Mouse (Mus musculus) layer of hippocampus, adult 2 months (tissue): ENCODE data around the gene Ppard. TPM values are rescaled to one million over a fixed set of nuclear protein-coding genes. Genes with fewer than 3 reads are reported as not detected.

Source experiments
- DNase-seq, 2 experiments: peaks; one replicate each; pipeline ENCODE4 v3.0.0; 2022; ENCODE audit warnings: low spot score in 2 of 2
- H3K27ac ChIP-seq: fragments of 200-600 bp; 2 replicates; pipeline ENCODE4 v1.8.1; 2022
- H3K4me3 ChIP-seq: fragments of 200-600 bp; 2 replicates; pipeline ENCODE4 v1.8.1; 2022; ENCODE audit warnings: mild to moderate bottlenecking
- CTCF ChIP-seq: fragments of 200-600 bp; conservative IDR thresholded peaks from 2 replicates; pipeline ENCODE4 v1.8.1; 2022; ENCODE audit warnings: antibody characterized with exemption, mild to moderate bottlenecking, moderate library complexity
- total RNA-seq, 2 experiments: library from RNA; stranded (reverse); gene quantifications; 2 replicates each; pipeline ENCODE4 v1.2.3; 2021

Ppard gene
- total RNA-seq, 2 experiments from 2014 or later: 22.1 to 23.0 TPM

DNA sequence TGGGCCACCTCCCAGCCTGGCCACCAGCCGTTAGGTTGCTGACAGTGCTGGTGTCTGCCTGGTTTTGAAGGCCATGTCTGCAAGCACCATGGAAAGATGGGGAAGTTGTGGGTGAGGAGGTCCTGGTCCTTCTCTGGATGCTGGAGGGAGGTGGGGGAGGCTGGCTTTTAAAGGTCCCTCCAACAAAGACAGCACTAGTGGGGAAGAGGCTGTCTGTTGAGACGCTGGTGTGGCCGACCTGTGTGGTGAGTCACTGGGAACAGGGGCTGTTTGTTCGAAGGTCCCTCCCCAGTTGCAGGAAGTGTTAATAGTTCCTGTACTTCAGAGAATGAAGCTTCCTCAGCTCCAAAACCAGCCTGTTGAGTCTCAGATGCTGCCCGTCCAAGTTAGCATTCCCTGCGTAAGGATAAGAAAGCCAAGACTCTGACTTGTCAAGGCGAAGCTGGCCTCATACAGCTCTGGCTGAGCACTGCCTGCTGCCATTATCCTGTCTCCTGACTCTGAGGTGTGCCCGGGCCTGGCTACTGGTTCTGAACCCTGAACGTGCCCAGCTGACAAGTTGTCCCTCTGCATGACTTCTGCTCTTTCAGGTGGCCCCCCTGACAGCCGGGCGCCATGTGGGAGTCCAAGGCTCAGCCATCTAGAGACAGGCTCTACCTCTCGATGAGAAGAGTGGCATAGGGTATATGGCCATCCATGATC, 19.2 kb downstream of the Ppard start:
- no peak overlapping the region for H3K4me3 ChIP-seq
- DNase-seq: no peak
- TF ChIP-seq CTCF: no peak
- no peak overlapping the region; the same call in 1 of the 2 replicates for H3K27ac ChIP-seq

DNA sequence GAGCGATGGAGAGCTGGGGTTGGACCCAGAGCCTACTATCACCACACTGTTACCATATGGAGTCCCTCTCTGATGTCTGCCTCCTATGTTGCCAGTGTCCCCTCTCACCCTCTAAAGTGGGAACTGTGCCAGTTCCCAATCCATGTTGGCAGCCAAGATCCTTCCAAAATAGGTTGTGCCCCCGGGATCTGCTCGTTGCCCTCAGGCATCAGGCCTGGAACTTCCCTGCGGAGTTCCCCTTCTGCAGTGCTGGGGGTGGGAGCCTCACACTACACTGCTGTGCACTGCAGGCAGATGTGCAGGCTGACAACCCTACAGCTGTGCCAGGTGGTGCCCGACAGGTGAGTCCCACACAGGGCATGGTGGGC, 19.8 kb downstream of the Ppard start:
- H3K27ac ChIP-seq: no peak overlapping the region
- DNase-seq: no peak
- no peak for TF ChIP-seq CTCF
- H3K4me3 ChIP-seq: no peak overlapping the region

DNA sequence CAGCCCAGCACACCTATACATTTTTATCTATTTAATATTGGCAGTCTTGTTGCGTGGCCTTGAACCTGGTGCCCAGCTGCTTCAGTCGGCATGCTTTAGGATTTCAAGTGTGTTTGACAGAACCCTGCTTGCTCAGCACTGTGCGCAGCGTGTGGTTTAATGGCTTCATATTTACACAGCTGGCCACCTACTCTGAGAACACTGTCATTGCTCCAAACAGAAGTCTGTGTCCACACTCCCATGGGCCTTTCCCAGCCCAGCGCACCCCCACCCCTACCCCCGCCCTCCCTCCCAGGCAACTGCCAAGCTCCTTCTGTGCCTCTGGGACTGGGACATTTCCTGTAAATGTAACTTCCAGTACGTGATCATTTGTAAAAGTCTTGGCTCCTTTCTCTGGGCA, 20.7 kb downstream of the Ppard start:
- DNase-seq: no peak
- H3K4me3 ChIP-seq: no peak overlapping the region
- no peak for TF ChIP-seq CTCF
- no peak overlapping the region for H3K27ac ChIP-seq

DNA sequence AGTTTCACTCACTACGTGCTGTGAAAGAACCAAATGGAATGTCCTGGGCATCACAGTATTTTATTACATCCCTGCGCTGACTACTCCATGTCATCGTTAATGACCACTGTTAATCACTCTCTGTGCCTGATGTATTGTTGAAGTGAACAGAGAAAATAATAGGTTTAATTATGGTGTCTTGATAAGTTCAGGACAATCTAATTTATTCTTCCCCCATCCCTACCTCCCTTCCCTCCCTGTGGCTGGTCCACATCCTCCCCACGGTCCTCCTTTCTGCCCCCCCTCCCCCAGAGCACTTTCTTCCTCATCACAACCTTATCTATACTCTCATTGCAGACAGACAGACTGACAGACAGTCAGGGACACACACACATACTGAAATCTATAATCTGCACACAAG, 22.3 kb downstream of the Ppard start:
- DNase-seq: no peak
- H3K4me3 ChIP-seq: no peak overlapping the region
- H3K27ac ChIP-seq: no peak overlapping the region
- TF ChIP-seq CTCF: no peak

DNA sequence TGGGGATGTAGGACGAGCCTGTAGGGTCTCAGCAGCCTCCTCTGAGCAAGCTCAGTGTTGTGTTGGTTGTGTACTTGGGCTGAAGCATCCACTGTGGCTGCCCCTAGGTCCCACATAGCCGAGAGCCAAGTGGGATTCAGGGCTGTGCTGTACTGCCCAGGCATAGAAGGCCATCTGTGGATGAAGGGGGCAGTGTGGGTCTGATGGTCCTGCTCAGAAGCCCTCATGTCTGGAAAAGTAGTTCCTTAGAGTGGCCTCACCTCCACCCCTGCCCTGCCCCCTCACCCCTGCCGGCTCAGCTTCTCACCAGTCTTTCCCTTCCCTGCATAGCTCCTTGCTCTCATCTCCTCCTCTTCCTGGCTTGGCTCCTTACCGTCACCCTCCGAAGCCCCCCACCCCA, 23.2 kb downstream of the Ppard start:
- no peak overlapping the region for H3K4me3 ChIP-seq
- DNase-seq: no peak
- H3K27ac ChIP-seq: no peak overlapping the region; the same call in 1 of the 2 replicates
- TF ChIP-seq CTCF: no peak

DNA sequence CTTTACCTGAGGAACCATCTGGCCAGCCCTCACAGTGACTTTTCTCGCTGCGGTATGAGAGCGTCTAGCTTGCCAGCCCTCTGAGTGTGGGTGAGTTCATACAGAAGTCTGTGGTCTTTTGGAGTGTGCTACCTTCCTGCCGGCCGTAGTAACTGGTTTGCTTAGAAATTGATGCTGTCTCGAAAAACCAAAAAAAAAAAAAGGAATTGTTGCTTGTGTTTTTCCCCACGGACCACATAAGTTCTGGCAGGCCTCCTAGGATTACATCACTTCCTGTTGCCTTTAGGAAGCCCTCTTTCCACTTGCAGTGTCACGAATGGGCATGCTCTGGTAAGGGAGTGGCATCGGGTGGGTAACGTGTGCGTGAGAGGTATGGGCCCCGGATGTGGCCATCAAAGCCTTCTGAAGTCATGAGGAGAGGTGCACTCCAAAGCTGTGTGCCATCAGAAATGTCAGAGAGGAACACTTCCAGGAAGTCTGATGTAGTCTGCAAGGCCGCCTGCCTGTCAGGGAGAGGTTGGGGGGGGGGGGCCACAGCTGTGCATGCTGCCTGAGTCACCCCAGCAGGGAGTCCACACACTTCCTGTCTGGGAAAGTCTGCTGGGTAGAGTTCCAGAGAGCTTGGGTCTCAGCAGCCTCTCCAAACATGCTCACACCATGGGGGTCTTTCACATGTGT, 24.3 kb downstream of the Ppard start:
- DNase-seq: no peak
- H3K27ac ChIP-seq: peak overlapping the region; percentile 36
- no peak overlapping the region for H3K4me3 ChIP-seq
- TF ChIP-seq CTCF: no peak

DNA sequence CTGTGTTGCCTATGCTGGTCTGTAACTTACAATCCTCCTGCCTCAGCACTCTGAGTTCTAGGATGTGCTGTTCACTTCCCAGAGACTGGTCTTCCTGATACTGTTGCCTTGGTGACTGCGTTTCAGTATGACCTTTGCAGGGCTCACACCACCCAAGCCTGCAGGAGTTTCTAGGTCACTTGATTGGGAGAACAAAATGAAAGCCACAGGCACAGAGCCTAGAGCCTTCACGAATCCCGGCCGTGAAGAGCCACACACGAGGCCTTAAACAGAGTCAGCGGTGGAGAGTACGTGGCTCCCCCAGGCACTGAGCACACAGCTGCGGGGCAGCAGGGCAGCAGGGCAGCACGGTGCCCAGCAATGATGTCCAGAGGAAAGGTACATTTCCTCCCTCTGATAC, 25.8 kb downstream of the Ppard start:
- no peak for DNase-seq
- Histone ChIP-seq H3K4me3 (no peak overlapping the region), H3K27ac (no peak overlapping the region)
- no peak for TF ChIP-seq CTCF

DNA sequence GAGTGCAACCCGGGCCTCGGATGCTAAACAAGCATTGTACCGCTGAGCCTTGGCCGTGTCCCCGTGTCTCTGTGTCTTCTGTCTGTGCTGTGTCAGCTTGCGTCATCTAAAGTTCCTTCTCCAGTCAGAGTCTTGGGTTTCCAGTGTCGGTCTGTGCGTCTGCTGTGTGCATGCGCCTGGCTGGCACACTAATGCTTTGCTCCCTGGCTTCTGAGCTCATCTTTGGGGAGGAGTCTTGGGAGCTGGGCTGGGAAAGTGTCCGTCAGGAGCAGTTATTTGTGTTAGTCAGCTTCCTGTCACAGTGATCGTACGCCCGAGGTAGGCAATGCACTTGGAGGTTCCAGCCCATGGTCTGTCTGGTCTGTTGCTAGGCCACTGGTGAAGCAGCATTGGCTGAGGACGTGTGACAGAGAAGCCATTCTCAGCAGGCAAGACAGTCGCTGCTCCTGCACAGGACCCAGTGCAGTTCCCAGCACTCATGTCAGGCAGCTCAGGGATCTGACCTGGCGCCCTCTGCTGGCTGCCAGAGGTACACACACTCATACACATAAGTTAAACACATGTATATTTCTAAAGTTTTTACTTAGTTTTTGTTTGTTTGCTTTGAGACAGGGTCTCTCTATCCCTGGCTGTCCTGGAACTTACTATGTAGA, 27.5 kb downstream of the Ppard start:
- no peak for DNase-seq

DNA sequence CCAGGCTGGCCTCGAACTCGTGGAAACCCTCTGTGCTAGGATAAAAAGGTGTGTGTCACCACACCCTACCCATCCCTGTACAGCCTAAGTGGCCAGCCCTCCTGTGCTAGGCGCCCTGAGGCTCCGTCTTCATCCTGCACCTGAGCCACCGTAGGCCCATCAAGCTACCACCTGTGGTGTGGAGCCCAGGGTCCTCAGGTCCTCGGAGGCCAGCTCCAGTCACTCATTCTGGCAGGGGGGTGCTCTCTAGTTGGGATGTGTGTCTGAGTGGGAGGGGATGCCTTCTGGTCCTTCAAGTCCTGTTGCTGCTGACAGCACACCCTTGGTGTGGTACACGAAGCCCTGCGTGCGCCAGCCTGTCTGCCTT, 28.0 kb downstream of the Ppard start:
- no peak for TF ChIP-seq CTCF
- Histone ChIP-seq H3K27ac (no peak overlapping the region), H3K4me3 (no peak overlapping the region)
- no peak for DNase-seq

More for the DNA sequence above, 27.5 kb downstream of the Ppard start:
- peak; percentile 72 for TF ChIP-seq CTCF
- Histone ChIP-seq H3K4me3 (no peak overlapping the region), H3K27ac (no peak overlapping the region)

DNA sequence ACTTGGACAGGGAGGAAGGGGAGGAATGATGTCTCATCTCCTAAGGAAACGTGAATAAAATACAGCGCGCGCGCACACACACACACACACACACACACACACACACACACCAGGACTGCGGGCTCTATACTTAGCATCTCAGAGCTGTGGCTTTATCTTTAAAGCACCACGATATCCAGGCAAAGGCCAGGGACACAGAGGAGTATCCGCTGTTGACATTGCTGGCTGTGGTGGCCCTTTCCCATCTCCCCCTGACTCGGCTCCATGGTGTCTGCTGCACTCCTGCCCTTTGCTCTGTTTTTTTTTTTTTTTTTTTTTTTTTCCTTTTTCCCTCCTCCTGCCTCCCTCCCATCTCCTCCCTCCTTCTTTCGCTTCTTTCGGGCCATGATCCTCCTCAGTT, 29.3 kb downstream of the Ppard start:
- Histone ChIP-seq H3K4me3 (no peak overlapping the region), H3K27ac (no peak overlapping the region)
- TF ChIP-seq CTCF: no peak
- DNase-seq: no peak

DNA sequence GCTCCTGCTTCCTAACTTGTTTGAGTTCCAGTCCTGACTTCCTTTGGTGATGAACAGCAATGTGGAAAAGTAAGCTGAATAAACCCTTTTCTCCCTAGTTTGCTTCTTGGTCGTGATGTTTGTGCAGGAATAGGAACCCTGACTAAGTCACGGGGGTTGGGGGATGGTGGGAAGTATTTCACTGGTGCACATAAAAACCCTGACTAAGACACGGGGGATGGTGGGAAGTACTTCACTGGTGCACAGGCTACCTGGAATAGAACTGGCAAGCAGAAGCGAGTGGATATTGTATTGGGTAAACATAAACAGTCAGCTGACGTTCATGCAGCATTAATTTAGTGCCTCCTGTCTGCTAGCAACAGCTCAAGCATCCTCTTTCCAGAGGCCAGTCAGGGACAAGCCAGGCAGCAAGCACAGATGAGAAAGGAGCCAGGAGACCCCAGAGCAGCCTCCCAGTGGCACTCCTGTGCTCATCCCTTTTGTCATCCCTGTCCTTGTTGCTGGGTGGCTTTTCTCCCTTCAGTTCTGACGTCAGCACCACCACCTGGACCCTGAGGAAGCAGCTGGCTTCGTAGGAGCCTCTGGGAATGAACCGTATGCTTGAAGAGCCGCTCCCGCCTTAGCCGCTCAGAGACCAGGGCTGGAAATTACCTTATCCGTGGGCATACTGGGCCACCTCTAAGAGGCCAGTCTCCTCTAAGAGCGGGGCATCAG, 30.8 kb downstream of the Ppard start:
- TF ChIP-seq CTCF: no peak
- no peak overlapping the region for H3K27ac ChIP-seq
- peak; percentile 45 to 55 for DNase-seq
- no peak overlapping the region for H3K4me3 ChIP-seq

DNA sequence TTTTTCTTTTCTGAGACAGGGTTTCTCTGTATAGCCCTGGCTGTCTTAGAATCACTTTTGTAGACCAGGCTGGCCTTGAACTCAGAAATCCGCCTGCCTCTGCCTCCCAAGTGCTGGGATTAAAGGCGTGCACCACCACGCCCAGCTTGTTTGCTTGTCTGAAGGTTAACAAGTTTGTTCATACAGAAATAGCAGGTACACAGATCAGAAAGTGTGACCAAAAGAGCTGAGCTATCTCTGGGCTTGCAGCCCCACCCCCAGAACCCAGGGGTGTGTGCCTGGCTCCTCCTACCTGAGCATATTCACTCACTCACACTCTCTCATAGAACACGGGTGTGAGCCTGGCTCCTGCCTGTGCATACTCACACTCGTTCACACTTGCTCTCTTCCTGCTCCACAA, 34.8 kb downstream of the Ppard start:
- no peak for TF ChIP-seq CTCF
- Histone ChIP-seq H3K27ac (no peak overlapping the region), H3K4me3 (no peak overlapping the region)
- DNase-seq: no peak

DNA sequence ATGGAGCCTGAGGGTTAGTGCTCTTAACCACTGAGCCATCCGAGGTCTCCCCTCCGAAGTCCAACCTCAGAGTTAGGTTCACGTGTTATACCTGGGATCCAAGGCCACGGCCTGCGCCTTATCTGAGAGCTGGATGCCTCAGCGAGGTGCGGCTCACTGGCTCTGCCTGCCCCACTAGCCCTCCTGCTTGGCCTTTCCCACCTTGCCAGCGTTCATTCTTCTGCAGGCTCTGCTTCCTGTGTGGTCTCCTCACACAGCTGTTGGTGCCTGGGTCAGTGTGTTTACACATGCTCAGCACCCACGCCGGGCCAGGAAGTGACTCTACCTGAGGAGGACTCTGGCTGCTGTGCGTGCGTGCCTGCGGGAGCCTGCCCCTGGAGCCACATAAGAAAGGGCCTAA, 37.7 kb downstream of the Ppard start:
- no peak for TF ChIP-seq CTCF
- DNase-seq: no peak
- Histone ChIP-seq H3K4me3 (no peak overlapping the region), H3K27ac (no peak overlapping the region)
